Mouse (Mus musculus): Measurements from ENCODE around the gene Setd4.

DNA sequence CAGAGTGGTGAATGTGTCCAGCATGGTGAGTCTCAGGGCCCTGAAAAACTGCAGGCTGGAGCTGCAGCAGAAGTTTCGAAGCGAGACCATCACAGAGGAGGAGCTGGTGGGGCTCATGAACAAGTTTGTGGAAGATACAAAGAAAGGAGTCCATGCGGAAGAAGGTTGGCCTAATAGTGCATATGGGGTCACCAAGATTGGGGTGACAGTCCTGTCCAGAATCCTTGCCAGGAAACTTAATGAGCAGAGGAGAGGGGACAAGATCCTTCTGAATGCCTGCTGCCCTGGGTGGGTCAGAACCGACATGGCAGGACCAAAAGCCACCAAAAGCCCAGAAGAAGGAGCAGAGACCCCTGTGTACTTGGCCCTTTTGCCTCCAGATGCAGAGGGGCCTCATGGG is 5.9 kb upstream of the Setd4 start:
- TF ChIP-seq CTCF (conservative IDR thresholded peaks at IDR 0.05; ENCODE audit: low read length) (no peak), NANOG (IDR thresholded peaks at IDR 0.05; ENCODE audit: borderline replicate concordance, low read length) (no peak)
